Mouse (Mus musculus) hindbrain, embryonic 11.5 days (tissue): ENCODE data around the gene Cpxm2. TPM values are rescaled to one million over a fixed set of nuclear protein-coding genes. Genes with fewer than 3 reads are reported as not detected.

Experiments used
- ATAC-seq: fragments of 200-750 bp; cut with Nextera tagmentation; 2 replicates; pipeline ENCODE4 v1.8.0; 2017; ENCODE audit warnings: mild to moderate bottlenecking, moderate TSS enrichment, moderate library complexity; ENCODE audit not compliant: low FRiP score
- DNase-seq: peaks from one replicate; pipeline ENCODE4 v3.0.0-alpha.2; 2015; ENCODE audit warnings: low spot score
- H3K27ac ChIP-seq: fragments of 300-500 bp; sonication (generic); 2 replicates; pipeline ENCODE4 v1.5.1; 2014; ENCODE audit warnings: mild to moderate bottlenecking, low read depth, low read length
- H3K27me3 ChIP-seq: fragments of 300-500 bp; sonication (generic); 2 replicates; pipeline ENCODE4 v1.6.1; 2014; ENCODE audit warnings: mild to moderate bottlenecking, low read length, moderate library complexity, mixed read lengths; ENCODE audit not compliant: control insufficient read depth, insufficient read depth
- H3K36me3 ChIP-seq: fragments of 300-500 bp; sonication (generic); 2 replicates; pipeline ENCODE4 v1.6.1; 2014; ENCODE audit warnings: mild to moderate bottlenecking, low read length, moderate library complexity, mixed read lengths; ENCODE audit not compliant: control insufficient read depth, insufficient read depth
- H3K4me1 ChIP-seq: fragments of 300-500 bp; sonication (generic); replicated peaks from 2 replicates; pipeline ENCODE4 v1.6.1; 2014; ENCODE audit warnings: low read length, mixed read lengths; ENCODE audit not compliant: control insufficient read depth, insufficient read depth
- H3K4me2 ChIP-seq: fragments of 300-500 bp; sonication (generic); replicated peaks from 2 replicates; pipeline ENCODE4 v1.6.1; 2014; ENCODE audit warnings: mild to moderate bottlenecking, low read depth, low read length
- H3K4me3 ChIP-seq: fragments of 300-500 bp; sonication (generic); 2 replicates; pipeline ENCODE4 v1.5.1; 2014; ENCODE audit warnings: low read depth, low read length
- H3K9ac ChIP-seq: fragments of 300-500 bp; sonication (generic); 2 replicates; pipeline ENCODE4 v1.6.1; 2014; ENCODE audit warnings: low read depth, low read length
- H3K9me3 ChIP-seq: fragments of 300-500 bp; sonication (generic); 2 replicates; pipeline ENCODE4 v1.6.1; 2016; ENCODE audit warnings: low read length; ENCODE audit not compliant: control insufficient read depth
- WGBS: fragments of 180-500 bp; shearing (Covaris S2); extraction: QIAGEN DNeasy Blood & Tissue Kit; methylation state at CpG from one replicate; pipeline ENCODE4 v1.1.7; 2014; 5-methylcytosine and 5-hydroxymethylcytosine counted together
- polyA plus RNA-seq: library from polyadenylated mRNA; unstranded; fragments of >200 nt; fragmentation: Nextera tagmentation; extraction: Ambion mirVana; gene quantifications from 2 replicates; pipeline ENCODE4 v1.2.1, GENCODE M21; 2014

Cpxm2 gene
- polyA plus RNA-seq, 1 experiment from 2014 or later: 3.6 TPM

DNA sequence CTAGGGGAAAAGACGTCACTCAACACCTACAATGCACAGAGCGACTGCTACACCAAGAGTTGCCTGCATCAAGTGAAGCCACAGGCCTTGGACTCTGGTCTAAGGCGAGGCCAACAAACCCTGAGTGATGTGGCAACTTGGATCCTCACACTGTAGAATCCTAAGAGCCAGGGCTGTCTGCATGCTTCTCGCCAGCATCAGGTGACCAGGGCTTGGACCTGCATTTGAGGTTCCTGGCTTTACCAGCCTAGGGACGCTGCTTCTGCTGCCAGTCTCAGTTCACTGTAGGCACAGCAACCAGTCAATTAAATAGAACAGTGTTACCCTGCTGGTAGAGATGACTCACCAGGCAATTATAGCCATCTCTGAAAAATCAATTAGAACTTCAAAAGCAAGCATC, 42.8 kb downstream of the Cpxm2 start:
- Histone ChIP-seq H3K4me2 (no peak overlapping the region), H3K36me3 (no peaks in the 10 kb centered on the region), H3K4me1 (no peaks in the 10 kb centered on the region), H3K9ac (no peak overlapping the region), H3K27ac (no peak overlapping the region), H3K4me3 (no peak overlapping the region), H3K9me3 (no peaks in the 10 kb centered on the region), H3K27me3 (no peaks in the 10 kb centered on the region)
- DNase-seq (no peak), ATAC-seq (no peak)
- WGBS: 81% methylated on average over 5 of the region's 5 CpGs

GRCm38 (mm10) chr7:132110308-132110707, 44.2 kb downstream of the Cpxm2 start:
- WGBS: 92% methylated on average over 3 of the region's 3 CpGs
- no peak for DNase-seq

DNA sequence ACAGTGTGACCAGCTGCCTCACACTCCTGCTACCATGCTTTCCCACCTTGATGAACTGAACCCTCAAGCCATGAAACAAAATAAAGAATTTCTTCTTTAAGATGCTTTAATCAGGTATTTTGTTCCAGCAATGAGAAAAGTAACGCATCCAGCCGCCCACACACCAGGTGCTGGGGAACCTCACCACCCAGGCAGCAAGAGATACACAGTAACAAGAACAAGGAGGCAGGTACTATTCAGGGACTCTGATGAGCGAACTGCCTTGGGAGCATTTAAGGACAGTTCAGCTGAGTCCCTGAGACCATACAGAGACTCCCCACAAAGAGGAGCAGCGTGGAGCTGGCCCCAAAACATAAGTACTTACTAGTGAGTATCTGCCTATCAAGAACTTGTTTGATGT, 47.6 kb downstream of the Cpxm2 start:
- WGBS: 80% methylated on average over 4 of the region's 4 CpGs
- no peaks in the 10 kb centered on the region for H3K9me3 ChIP-seq
- no peak for DNase-seq
- H3K27ac ChIP-seq: no peak overlapping the region
- H3K36me3 ChIP-seq: no peaks in the 10 kb centered on the region
- ATAC-seq: no peak
- H3K4me2 ChIP-seq: no peak overlapping the region
- H3K27me3 ChIP-seq: no peaks in the 10 kb centered on the region
- no peak overlapping the region for H3K9ac ChIP-seq
- H3K4me1 ChIP-seq: no peaks in the 10 kb centered on the region
- H3K4me3 ChIP-seq: no peak overlapping the region

More at GRCm38 (mm10) chr7:132110308-132110707, 44.2 kb downstream of the Cpxm2 start:
- Histone ChIP-seq H3K27me3 (no peaks in the 10 kb centered on the region), H3K4me2 (no peak overlapping the region), H3K9ac (no peak overlapping the region), H3K9me3 (no peaks in the 10 kb centered on the region), H3K27ac (no peak overlapping the region), H3K36me3 (no peaks in the 10 kb centered on the region), H3K4me3 (no peak overlapping the region), H3K4me1 (no peaks in the 10 kb centered on the region)
- ATAC-seq: no peak

- ATAC-seq: no peak
- Histone ChIP-seq H3K9me3 (no peaks in the 10 kb centered on the region), H3K4me3 (no peak overlapping the region), H3K9ac (no peak overlapping the region), H3K4me2 (no peak overlapping the region), H3K4me1 (no peaks in the 10 kb centered on the region), H3K27me3 (no peaks in the 10 kb centered on the region), H3K27ac (no peak overlapping the region), H3K36me3 (no peaks in the 10 kb centered on the region)
- no peak for DNase-seq
- WGBS: 83% methylated on average over 4 of the region's 4 CpGs
Observed at GRCm38 (mm10) chr7:132105326-132105725, 49.2 kb downstream of the Cpxm2 start.

DNA sequence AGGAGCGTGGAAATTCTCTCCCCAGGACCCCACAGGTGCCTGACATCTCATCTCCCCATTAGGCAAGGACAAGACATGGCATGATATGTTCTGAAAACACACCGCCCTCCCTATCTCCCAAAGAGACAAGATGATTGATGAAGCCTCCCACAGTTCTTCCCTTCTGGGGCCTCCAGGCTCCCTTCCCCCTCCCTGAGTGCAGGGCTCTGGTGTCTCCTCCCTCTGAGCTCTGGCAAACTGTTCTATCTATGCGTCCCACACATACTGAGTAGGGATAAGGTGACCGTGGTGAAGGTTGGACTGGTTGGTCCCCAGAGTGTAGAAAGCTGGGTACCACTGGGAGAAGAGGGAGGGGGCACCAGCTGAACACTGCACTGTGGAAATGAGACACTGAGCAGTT, 56.1 kb downstream of the Cpxm2 start:
- no peak overlapping the region for H3K4me3 ChIP-seq
- no peaks in the 10 kb centered on the region; the same call in 1 of the 2 replicates for H3K4me1 ChIP-seq
- H3K36me3 ChIP-seq: no peaks in the 10 kb centered on the region
- H3K4me2 ChIP-seq: no peak overlapping the region
- peak; percentile 10 for DNase-seq
- no peak for ATAC-seq
- H3K27me3 ChIP-seq: no peaks in the 10 kb centered on the region
- no peaks in the 10 kb centered on the region for H3K9me3 ChIP-seq
- H3K27ac ChIP-seq: no peak overlapping the region
- no peak overlapping the region for H3K9ac ChIP-seq
- WGBS: 68% methylated on average over 4 of the region's 4 CpGs

GRCm38 (mm10) chr7:132094666-132095065, 59.9 kb downstream of the Cpxm2 start:
- ATAC-seq: no peak

DNA sequence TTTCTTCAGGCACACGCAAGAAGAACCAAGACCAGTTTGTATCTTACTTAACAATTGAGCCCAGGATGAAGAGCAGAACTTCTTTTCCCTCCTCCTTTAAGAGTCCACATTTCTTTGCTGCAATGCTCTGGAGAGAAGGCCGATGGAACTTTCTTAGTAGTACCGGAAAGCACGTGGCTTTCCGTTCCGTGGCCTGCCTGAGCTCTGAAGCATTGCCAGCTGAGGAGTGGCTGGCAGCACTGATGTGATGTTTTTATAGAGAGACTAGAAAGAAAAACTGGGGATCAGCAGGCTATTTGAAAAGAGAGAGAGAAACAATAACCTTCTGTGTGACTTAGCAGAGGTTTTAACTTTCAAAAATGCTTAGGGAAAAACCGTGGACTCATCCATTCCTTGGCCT, 63.0 kb downstream of the Cpxm2 start:
- Histone ChIP-seq H3K4me1 (no peaks in the 10 kb centered on the region), H3K36me3 (no peaks in the 10 kb centered on the region), H3K9ac (no peak overlapping the region), H3K27me3 (no peaks in the 10 kb centered on the region), H3K4me2 (no peak overlapping the region), H3K9me3 (no peaks in the 10 kb centered on the region), H3K4me3 (no peak overlapping the region), H3K27ac (no peak overlapping the region)
- DNase-seq (no peak), ATAC-seq (no peak)
- whole genome bisulfite sequencing: 88% methylated on average over 7 of the region's 7 CpGs

More at GRCm38 (mm10) chr7:132094666-132095065, 59.9 kb downstream of the Cpxm2 start:
- no peak overlapping the region for H3K27ac ChIP-seq
- H3K4me1 ChIP-seq: no peaks in the 10 kb centered on the region; the same call in 1 of the 2 replicates
- 75% methylated on average over 7 of the region's 7 CpGs for WGBS
- H3K4me2 ChIP-seq: no peak overlapping the region
- DNase-seq: no peak
- H3K9ac ChIP-seq: no peak overlapping the region
- H3K36me3 ChIP-seq: no peaks in the 10 kb centered on the region
- no peaks in the 10 kb centered on the region for H3K27me3 ChIP-seq
- H3K4me3 ChIP-seq: no peak overlapping the region
- H3K9me3 ChIP-seq: no peaks in the 10 kb centered on the region

GRCm38 (mm10) chr7:132088606-132089005, 65.9 kb downstream of the Cpxm2 start:
- ATAC-seq (no peak), DNase-seq (no peak)
- H3K4me2 ChIP-seq: no peak overlapping the region
- no peaks in the 10 kb centered on the region for H3K27me3 ChIP-seq
- no peak overlapping the region for H3K27ac ChIP-seq
- H3K4me3 ChIP-seq: no peak overlapping the region
- 85% methylated on average over 6 of the region's 6 CpGs for WGBS
- no peaks in the 10 kb centered on the region for H3K4me1 ChIP-seq
- no peak overlapping the region for H3K9ac ChIP-seq
- H3K9me3 ChIP-seq: no peaks in the 10 kb centered on the region
- H3K36me3 ChIP-seq: no peaks in the 10 kb centered on the region

DNA sequence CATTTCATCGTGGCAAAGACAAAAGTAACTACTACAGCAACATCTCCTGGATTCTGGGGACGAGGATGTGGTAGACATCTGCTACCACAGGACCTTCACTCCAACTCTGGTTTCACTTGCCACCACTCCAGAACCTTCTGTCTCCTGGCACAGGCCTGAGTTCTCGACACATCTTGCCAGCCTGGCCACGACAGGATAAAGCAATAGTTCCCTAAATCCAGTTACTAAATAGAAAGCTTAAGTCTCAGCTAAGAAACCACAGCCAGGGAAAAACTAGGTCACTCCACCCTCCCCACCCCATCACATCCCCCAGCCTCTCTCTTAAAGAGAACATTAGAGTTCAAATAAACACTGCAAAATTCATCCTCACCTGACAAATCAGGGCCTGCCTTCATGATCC, 66.4 kb downstream of the Cpxm2 start:
- Histone ChIP-seq H3K4me2 (no peak overlapping the region), H3K4me1 (no peaks in the 10 kb centered on the region), H3K27me3 (no peaks in the 10 kb centered on the region), H3K4me3 (no peak overlapping the region), H3K9me3 (no peaks in the 10 kb centered on the region), H3K36me3 (no peaks in the 10 kb centered on the region), H3K9ac (no peak overlapping the region), H3K27ac (no peak overlapping the region)
- DNase-seq (no peak), ATAC-seq (no peak)
- WGBS: 82% methylated on average over 4 of the region's 4 CpGs
